In the genomic region with DNA sequence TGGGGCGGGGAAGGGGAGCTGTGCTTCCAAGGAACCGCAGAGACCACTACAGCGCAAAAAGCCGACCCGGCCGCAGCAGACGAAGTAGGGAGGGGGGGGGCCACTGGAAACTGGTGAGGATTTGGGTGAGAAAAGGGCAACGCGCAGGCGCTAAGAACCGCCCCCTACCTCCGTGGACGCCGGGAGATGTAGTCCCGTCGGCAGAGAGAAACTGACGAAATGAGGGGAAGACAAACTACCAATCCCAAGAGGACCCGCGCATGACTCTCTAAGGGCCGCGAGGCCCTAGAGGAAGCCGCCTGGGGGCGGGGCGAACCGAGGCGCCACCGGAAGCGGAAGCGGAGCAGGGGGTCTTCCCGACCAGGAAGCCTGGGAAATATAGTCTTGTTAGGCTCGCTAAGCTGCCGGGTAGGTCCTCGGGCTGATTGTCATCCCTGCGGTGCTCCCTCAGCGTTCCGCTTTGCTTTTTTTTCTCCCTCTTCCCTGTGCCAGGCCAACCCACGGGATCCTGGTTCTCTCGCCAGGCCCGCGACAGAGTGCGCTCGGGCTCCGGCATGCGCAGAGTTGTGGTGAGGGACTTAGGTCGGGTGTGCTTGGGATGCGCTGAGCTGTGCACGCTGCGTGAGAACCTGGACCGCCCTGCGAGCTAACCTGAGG, we compare ENCODE assay signal across 8 mouse cellular contexts. TPM values are rescaled to one million over a fixed set of nuclear protein-coding genes. Genes with fewer than 3 reads are reported as not detected.
DNase-seq lines count a peak whose midpoint lies in the region; ATAC-seq lines count a peak whose summit lies in the region.

A gene (plus strand): TSS at position 313 of the 657 bp plus-strand sequence.

- H3K4me2 ChIP-seq in kidney, embryonic 15.5 days = peak within 1 kb of the TSS; percentile 96

- H3K4me1 ChIP-seq in heart, embryonic 10.5 days = peaks cover 29% of the 10 kb centered on the region
- peaks cover 35% of the 10 kb centered on the region for H3K4me1 ChIP-seq in kidney, embryonic 15.5 days

- peak; percentile 93 for ATAC-seq in erythroblast, adult 5-6 weeks (replicated peaks; ENCODE audit: low FRiP score, poor library complexity, severe bottlenecking)
- ATAC-seq in kidney, embryonic 15.5 days (replicated peaks; ENCODE audit: low FRiP score) = peak; percentile 94
- peak; percentile 88 for ATAC-seq in monocyte, adult 5-6 weeks (replicated peaks; ENCODE audit: insufficient number of reproducible peaks, low FRiP score, low TSS enrichment, poor library complexity, severe bottlenecking)

- WGBS in heart, embryonic 10.5 days = under 1% methylated on average over 50 of the region's 50 CpGs
- under 1% methylated on average over 50 of the region's 50 CpGs for WGBS in kidney, embryonic 15.5 days

- DNase-seq in B cell, adult 2 months = peak; percentile 98
- DNase-seq in brain, adult 2 months (ENCODE audit: low read depth, low spot score) = peak; percentile 99
- peak; percentile 99 for DNase-seq in heart, embryonic 10.5 days (ENCODE audit: low spot score)
- peak; percentile 96 for DNase-seq in liver
- DNase-seq in spleen, postnatal 4 days (ENCODE audit: low spot score in 2 of 2) = peak; percentile 96

- peaks cover 52% of the 10 kb centered on the region for H3K36me3 ChIP-seq in heart, embryonic 10.5 days
- peaks cover 56% of the 10 kb centered on the region for H3K36me3 ChIP-seq in kidney, embryonic 15.5 days

- H3K4me3 ChIP-seq in heart, embryonic 10.5 days = peak within 1 kb of the TSS; percentile 97
- peak within 1 kb of the TSS; percentile 97 for H3K4me3 ChIP-seq in kidney, embryonic 15.5 days (replicated peaks)

- peak within 1 kb of the TSS; percentile 98 for H3K9ac ChIP-seq in kidney, embryonic 15.5 days

- H3K27me3 ChIP-seq in heart, embryonic 10.5 days (ENCODE audit: insufficient read depth, poor library complexity, severe bottlenecking) = no peaks in the 10 kb centered on the region
- no peaks in the 10 kb centered on the region for H3K27me3 ChIP-seq in kidney, embryonic 15.5 days

- peak within 1 kb of the TSS; percentile 94 for H3K27ac ChIP-seq in heart, embryonic 10.5 days
- H3K27ac ChIP-seq in kidney, embryonic 15.5 days = peak within 1 kb of the TSS; percentile 94

- H3K9me3 ChIP-seq in heart, embryonic 10.5 days = no peaks in the 10 kb centered on the region
- H3K9me3 ChIP-seq in kidney, embryonic 15.5 days (replicated peaks) = no peaks in the 10 kb centered on the region

RNA-seq across cellular contexts. Expression of the gene that starts here (rescaled TPM):
- total RNA-seq in erythroblast, adult 5-6 weeks (2015; ENCODE audit: low replicate concordance) = 10.9 and 14.8 TPM in 2 replicates
- total RNA-seq in erythroblast, adult 5-6 weeks (2017; ENCODE audit: low replicate concordance) = 15.8 and 20.4 TPM in 2 replicates
- 17.1 and 24.5 TPM in 2 replicates for polyA plus RNA-seq in heart, embryonic 10.5 days (2016; fragmentation: Nextera tagmentation; extraction: Ambion mirVana)
- polyA plus RNA-seq in kidney, embryonic 15.5 days (2015; fragmentation: Nextera tagmentation; extraction: Ambion mirVana) = 19.0 and 20.3 TPM in 2 replicates
- 62.4 to 126 TPM (median 65.8 TPM) in 3 replicates for total RNA-seq in monocyte, adult 5-6 weeks (2017)

Comparison
In these comparisons a context has a peak if more than half of its experiments do, and no peak if none do; other contexts are left out.
1. Peak in every context shown above with its lines: DNase-seq, ATAC-seq, H3K4me3 ChIP-seq and H3K27ac ChIP-seq.